Mouse (Mus musculus) adipocyte (in vitro differentiated cells): ENCODE results near the gene Prmt8.

Experiments
- DNase-seq: peaks from one replicate; pipeline ENCODE4 v3.0.0-alpha.2; 2016; ENCODE audit warnings: low spot score

Gene Prmt8

GRCm38 (mm10) chr6:127661717-127662292 lies 107.5 kb downstream of the Prmt8 start:
- DNase-seq = no peak

- DNase-seq = no peak
Observed at GRCm38 (mm10) chr6:127659966-127660365, 109.3 kb downstream of the Prmt8 start.

GRCm38 (mm10) chr6:127659472-127659871 lies 109.8 kb downstream of the Prmt8 start:
- no peak for DNase-seq

GRCm38 (mm10) chr6:127657152-127657551 lies 112.1 kb downstream of the Prmt8 start:
- no peak for DNase-seq

GRCm38 (mm10) chr6:127655988-127656387 lies 113.3 kb downstream of the Prmt8 start:
- no peak for DNase-seq

- no peak for DNase-seq
Observed at GRCm38 (mm10) chr6:127641077-127641801, 128.0 kb downstream of the Prmt8 start.
